Mouse (Mus musculus): ENCODE results near the gene Gapvd1.

Gapvd1 gene

DNA sequence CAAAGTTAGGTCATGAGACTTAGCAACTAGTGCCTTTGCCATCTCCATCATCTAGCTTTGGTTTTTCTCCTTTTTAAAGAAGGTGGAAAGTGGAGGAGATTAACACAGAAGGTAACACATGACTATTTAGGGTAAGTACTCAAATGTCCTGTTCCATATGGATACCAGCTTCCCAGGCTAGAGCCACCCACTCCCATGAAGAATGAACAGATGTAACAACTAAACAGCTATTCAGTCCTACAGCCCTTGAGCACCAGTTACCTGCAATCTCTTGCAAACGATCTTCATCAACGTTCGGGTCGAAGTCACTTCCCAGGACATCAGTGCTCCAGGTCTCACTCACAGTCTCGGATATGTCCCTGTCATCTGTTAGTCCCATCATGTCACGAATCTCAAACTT lies 43.1 kb downstream of the Gapvd1 start:
- no peak for DNase-seq (ENCODE audit: low spot score in 2 of 2)

DNA sequence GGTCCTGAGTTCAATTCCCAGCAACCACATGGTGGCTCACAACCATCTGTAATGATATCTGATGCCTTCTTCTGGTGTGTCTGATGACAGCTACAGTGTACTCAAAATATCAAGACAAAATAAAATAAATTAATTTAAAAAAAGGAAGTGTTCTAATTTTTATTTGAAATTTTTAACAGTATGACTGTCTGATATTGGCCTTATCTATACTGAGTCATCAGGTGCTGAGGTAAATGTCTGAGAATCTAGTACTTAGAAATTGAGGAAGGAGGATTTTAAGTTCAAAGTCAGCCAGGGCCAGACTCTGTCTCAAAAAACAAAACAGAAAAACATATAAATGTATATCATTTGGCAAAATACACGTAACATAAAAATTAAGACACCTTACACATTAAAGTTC lies 46.4 kb downstream of the Gapvd1 start:
- no peak for DNase-seq (ENCODE audit: low spot score in 2 of 2)

DNA sequence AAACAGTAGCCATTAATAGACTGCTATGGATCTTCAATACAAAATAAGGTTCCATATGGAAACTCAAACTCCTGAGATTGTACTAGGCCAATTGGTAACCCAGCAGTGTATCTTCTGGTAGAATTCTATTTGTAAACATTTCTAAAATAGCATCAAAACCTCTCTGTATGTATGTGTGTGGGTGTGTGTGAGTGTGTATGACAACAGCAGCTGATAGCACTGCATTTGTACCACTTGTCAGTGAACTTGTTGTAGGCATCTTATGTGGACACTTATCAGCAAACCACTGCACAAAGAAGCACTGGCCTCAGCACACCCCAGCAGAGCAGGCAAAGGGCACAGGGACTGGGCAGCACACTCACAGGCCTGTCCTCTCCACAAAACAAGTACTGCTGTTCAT lies 58.4 kb downstream of the Gapvd1 start:
- DNase-seq (ENCODE audit: low spot score in 2 of 2): no peak

DNA sequence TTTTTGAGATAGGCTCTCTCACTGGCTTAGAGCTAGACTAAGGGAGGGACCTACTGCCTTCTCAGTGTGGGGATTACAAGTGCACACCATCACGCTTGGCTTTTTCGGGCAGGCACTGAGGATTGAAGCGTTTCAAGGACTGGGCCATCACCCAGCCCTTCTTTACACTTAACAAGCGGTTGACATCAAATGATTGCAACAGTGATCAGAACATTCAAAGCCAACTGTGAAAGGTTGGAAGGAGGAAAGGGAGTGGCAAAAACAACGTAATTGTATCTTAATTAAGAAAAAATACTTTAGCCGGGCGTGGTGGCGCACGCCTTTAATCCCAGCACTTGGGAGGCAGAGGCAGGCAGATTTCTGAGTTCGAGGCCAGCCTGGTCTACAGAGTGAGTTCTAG lies 62.2 kb downstream of the Gapvd1 start:
- no peak for DNase-seq (ENCODE audit: low spot score in 2 of 2)

GRCm38 (mm10) chr2:34684076-34684870 lies 70.8 kb downstream of the Gapvd1 start:
- DNase-seq (ENCODE audit: low spot score in 2 of 2): no peak

- no peak for DNase-seq (ENCODE audit: low spot score in 2 of 2)
Measured at GRCm38 (mm10) chr2:34677976-34678375, 77.1 kb downstream of the Gapvd1 start.

DNA sequence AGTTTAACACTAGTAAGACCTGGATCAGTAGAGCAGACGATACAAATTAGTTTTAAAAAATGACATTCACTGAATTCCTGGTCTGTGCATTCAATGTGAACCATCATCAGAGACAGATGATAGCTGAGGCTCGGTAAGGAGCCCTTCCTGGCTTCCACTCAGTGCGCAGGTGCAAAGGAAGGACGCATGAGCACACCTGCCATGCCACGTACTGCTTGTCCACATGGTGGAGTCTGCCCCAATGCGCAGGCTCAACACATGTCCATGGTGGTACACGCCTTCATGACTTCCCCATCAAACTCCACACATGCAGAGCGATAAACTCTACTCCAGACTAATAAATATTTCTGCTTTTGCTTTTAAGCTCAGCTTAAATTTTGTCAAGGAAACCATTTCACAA lies 78.0 kb downstream of the Gapvd1 start:
- no peak for DNase-seq (ENCODE audit: low spot score in 2 of 2)

DNA sequence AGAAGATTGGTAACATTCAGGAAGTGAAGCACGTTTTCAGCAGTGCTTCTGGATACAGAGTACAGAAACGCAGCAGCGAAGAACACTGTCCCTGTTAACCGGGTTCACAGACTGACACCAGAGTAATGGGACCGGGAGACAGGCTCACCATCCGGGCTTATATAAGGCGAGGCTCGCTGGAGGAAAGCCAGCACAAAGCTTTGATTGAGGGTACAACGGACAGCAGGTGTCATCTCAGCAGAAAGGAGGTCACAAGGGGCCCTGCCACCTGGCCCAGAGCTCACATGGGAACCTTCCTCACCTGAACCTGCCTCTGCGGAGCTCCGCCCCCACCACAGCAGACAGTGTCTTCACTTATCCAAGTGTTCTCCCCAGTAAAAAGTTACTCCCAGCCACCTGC lies 81.2 kb downstream of the Gapvd1 start:
- DNase-seq (ENCODE audit: low spot score in 2 of 2): no peak

DNA sequence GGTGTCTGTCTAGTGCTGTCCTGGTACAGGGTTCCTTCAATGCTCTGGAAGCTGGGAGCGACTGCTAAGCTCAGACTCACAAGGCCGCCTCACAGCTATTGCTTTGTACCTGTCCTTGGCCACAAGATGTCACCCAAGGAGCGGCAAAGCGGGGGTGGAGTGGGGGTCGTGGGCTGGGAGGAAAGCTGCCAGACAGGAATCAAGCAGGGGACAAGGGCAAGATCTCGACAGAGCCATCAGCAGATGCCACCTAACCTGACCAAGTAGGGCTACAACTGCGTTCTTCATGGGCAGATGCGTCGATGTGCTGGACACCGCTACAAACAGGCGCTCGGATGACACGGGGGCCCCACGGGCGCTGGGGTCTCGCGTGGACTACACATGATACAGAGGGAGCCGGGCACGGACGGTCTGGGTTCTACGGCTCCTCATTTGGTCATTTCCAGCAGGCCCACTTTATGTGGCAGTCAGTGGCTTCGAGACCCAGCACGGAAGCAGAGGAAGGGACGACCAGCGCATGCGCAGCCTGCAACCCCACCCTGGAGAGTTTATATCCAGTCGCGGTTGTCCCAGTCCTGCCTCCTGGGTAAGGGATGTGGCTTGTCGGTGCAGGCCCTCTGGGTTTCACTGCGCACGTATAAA lies 83.5 kb downstream of the Gapvd1 start:
- peak in 1 of 2 experiments; percentile 54 for DNase-seq (ENCODE audit: low spot score in 2 of 2)

DNA sequence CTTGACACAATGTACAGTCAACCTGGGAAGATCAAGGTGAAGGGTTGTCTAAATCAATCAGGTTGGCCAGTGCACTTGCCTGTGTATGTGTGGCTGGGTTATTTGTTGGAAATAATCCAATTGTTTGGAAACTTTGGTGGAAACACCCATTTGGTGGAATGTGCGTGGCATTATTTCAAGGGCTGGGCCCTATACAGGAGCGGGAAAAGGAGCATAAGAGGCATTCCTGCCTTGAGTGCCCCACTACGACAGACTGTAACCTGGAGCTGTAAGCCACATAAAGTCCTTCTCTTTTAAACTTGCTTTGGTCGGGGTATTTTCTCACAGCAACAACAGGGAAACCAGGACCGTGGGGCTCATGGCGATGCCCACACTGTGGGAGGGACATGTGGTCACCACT lies 84.6 kb downstream of the Gapvd1 start:
- DNase-seq (ENCODE audit: low spot score in 2 of 2): no peak

- DNase-seq (ENCODE audit: low spot score in 2 of 2): no peak
Measured at GRCm38 (mm10) chr2:34669203-34669746, 85.8 kb downstream of the Gapvd1 start.

DNA sequence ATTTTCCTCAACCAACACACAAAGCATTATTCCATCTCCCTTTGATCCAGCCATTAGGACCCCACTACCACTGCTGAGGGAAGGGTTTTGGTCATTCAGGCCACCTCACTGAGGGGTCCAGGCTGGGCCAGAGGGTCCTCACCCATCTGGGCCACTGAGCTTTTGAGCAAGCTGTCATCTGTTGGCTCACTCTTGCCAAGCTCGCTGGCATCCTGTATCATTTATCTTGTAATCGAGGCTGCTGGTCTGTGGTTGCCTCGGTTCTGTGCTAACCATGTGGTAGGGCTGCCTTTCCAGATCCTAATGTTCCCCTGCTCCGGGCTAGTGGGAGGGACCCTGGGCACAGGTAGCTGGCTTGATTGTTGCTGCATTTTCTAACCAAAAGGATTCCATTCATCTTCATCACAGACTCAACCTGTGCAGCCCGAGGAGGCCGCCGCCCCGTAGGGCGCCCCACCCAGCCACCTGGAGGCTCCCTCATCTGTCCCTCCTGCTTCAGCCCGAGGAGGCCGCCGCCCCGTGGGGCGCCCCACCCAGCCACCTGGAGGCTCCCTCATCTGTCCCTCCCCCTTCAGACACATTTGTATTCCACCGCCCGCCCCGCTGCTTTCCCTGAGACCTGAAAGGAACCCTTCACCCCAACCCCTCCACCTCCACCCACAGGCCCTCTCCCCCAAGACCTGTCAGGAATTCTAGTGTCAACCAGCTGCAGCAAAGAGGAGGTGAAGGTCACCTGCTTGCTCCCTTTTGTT lies 86.4 kb downstream of the Gapvd1 start:
- DNase-seq (ENCODE audit: low spot score in 2 of 2): peak in 1 of 2 experiments; percentile 30

DNA sequence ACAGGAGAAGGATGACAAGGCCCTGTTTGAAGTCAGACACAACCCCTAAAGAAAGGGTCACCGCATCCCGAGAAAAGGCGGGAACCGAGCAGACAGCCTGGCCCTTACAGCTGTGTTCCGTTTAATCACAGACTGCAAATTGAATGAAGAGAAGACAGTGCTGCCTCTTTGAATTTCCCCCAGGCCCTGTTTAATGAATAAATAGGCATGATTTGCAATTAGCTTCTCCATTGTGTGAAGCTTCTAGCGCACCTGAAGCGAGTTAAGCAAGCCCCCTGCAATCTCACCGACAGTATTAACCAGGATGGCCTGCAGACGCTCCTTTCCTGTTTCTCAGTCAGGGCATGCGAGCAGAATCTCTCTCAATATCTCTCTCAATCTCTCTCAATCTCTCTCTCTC lies 87.2 kb downstream of the Gapvd1 start:
- no peak for DNase-seq (ENCODE audit: low spot score in 2 of 2)

DNA sequence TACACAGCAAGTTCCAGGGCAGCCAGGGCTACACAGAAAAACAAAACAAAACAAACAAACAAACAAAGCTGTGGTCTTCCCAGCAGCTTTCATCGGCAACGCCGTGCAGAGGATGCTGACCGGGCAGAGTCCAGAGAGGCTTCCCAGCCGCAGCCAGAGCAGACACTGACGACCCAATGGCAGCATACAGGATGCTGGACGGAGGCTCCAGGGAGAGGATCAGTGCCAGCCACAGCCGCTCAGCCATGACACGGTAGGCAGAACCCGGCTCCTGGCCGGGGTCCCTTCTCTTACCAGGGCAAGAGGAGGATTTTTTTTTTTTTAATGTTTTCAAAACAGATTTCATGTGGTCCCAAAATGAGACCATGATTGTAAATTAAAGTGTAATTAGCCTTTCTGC lies 107.6 kb downstream of the Gapvd1 start:
- no peak for DNase-seq (ENCODE audit: low spot score in 2 of 2)

DNA sequence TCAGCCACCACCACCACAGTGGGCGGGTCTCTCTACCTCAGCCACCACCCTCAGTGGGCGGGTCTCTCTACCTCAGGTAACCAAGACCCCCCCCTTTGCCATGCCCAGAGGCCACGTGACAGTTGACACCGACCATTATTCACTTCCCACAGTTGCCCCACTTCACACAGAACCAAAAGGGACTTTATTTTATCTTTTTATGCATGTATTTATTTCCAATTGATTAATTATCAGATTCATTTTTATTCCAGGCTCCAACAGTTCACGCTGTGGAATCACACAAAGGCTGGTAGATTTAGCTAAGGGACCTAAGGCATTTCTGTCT lies 108.5 kb downstream of the Gapvd1 start:
- no peak for DNase-seq (ENCODE audit: low spot score in 2 of 2)

DNA sequence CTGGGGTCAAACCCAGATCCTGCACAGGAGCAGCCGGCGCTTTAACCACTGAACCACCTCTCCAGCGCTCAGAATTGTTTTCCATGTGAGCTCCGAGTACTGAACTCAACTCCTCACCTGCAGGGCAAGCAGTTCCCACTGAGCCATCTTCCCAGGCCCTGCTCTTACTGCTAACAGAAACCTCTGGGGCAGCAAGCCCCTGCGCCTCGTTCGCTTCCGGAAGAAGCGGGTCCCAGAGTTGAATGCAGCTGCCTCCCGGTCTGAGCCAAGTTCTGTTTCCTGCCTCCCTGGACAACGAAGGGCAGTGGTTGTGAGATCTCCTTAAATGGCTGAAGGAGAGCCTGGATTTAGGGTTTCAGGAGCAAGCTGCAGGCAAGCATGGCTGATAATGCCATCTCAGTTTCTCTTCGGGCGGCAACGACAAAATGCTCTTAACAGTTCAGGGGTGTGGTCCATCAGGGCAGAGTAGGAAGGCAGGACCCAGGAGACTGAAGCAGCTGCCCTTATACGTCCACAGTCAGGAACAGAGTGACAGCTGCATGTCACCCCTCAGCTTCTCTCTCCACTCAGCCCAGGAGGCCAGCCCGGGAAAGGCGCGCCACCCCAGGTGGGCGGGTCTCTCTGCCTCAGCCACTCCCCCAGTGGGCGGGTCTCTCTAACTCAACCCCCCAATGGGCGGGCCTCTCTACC lies 109.0 kb downstream of the Gapvd1 start:
- peak; percentile 65 to 89 for DNase-seq (ENCODE audit: low spot score in 2 of 2)

- peak; percentile 24 to 71 for DNase-seq (ENCODE audit: low spot score in 2 of 2)
Measured at GRCm38 (mm10) chr2:34644571-34645526, 110.2 kb downstream of the Gapvd1 start.

- DNase-seq (ENCODE audit: low spot score in 2 of 2): peak; percentile 54 to 83
Measured at GRCm38 (mm10) chr2:34642351-34642750, 112.7 kb downstream of the Gapvd1 start.

DNA sequence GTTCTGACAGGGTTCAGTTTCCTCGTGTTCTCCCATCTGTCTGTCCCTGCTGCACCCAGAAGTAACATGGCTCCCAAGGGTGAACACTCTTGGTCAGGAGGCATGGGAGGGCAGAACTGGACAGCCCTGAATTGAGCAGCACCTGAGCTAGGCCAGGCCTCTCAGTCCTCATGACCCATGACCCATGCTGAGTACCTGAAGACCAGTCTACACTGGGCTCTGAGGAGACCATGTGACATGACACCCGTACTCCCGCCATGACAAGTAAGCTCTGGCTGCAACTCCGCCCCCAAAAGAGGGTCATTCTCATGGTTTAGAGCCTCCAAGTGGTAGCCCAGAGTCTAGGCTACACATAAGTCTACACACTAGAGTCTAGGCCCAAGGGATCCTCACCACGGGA lies 115.3 kb downstream of the Gapvd1 start:
- DNase-seq (ENCODE audit: low spot score in 2 of 2): no peak

- DNase-seq (ENCODE audit: low spot score in 2 of 2): peak; percentile 61 to 88
Measured at GRCm38 (mm10) chr2:34638955-34639650, 115.9 kb downstream of the Gapvd1 start.

Measured in spleen, postnatal 10 days (tissue).